Mouse (Mus musculus) lung, postnatal 0 days (tissue): Measurements from ENCODE around the gene Gja10.

ENCODE experiments used
- CTCF ChIP-seq: IDR thresholded peaks from 2 replicates; pipeline ENCODE4 v1.5.1; 2016; ENCODE audit warnings: antibody characterized with exemption, mild to moderate bottlenecking
- EP300 ChIP-seq: IDR thresholded peaks from 2 replicates; pipeline ENCODE4 v1.6.1; 2016; ENCODE audit warnings: antibody characterized with exemption, mild to moderate bottlenecking, control low read depth

- TF ChIP-seq CTCF = no peak
- no peak for TF ChIP-seq EP300
Measured at GRCm38 (mm10) chr4:32569054-32569453, 33.5 kb downstream of the Gja10 start.
